Mouse (Mus musculus) CH12.LX (cell line): ENCODE results near the gene Ly6g6c. TPM values are rescaled to one million over a fixed set of nuclear protein-coding genes. Genes with fewer than 3 reads are reported as not detected.

Experiments used
- DNase-seq: peaks from one replicate; pipeline ENCODE4 v3.0.0-alpha.2; 2013; ENCODE audit errors: extremely low read depth
- H3K27ac ChIP-seq: 2 replicates; pipeline ENCODE4 v1.5.1; 2012; ENCODE audit warnings: low read depth, mild to moderate bottlenecking, control low read depth, moderate library complexity; ENCODE audit not compliant: insufficient read depth
- H3K27me3 ChIP-seq: replicated peaks from 2 replicates; pipeline ENCODE3; 2012; ENCODE audit warnings: inconsistent platforms
- H3K36me3 ChIP-seq, 2 experiments: replicated peaks in 1 of 2; 2 replicates each; pipeline versions ENCODE3 to v1.6.1; 2012; ENCODE audit warnings: inconsistent platforms in 1 of 2, low read length in 1 of 2, mild to moderate bottlenecking in 1 of 2, mixed read lengths in 1 of 2, moderate library complexity in 1 of 2; ENCODE audit not compliant: control insufficient read depth in 1 of 2, insufficient read depth in 1 of 2
- H3K4me1 ChIP-seq, 2 experiments: 2 replicates each; pipeline ENCODE4 v1.6.1; 2012; ENCODE audit warnings: inconsistent platforms in 1 of 2, moderate library complexity in 1 of 2; ENCODE audit not compliant: insufficient read depth in 2 of 2, control insufficient read depth in 1 of 2
- H3K4me2 ChIP-seq: 2 replicates; pipeline ENCODE4 v1.6.1; 2012; ENCODE audit warnings: low read depth, mild to moderate bottlenecking, control low read depth; ENCODE audit not compliant: poor library complexity, insufficient read depth, severe bottlenecking
- H3K4me3 ChIP-seq, 3 experiments: fragments of 150-350 bp in 1 of 3; sonication (generic) in 1 of 3; replicated peaks in 1 of 3; 2 replicates each; pipeline versions ENCODE3 to v1.5.1; 2011 to 2012; ENCODE audit warnings: low read depth in 2 of 3, low read length in 2 of 3, mild to moderate bottlenecking in 2 of 3, moderate library complexity in 2 of 3, control low read depth in 1 of 3, improper control_type of control experiment in 1 of 3, inconsistent platforms in 1 of 3, mixed read lengths in 1 of 3; ENCODE audit not compliant: poor library complexity in 1 of 3
- H3K79me2 ChIP-seq: replicated peaks from 2 replicates; pipeline ENCODE4 v1.6.1; 2012; ENCODE audit warnings: mild to moderate bottlenecking, moderate library complexity; ENCODE audit not compliant: control insufficient read depth, poor library complexity, insufficient read depth, severe bottlenecking; ENCODE audit errors: extremely low read depth
- H3K9ac ChIP-seq: 2 replicates; pipeline ENCODE4 v1.6.1; 2012; ENCODE audit warnings: low read depth, mild to moderate bottlenecking, control low read depth, moderate library complexity; ENCODE audit not compliant: insufficient read depth
- H3K9me3 ChIP-seq: replicated peaks from 2 replicates; pipeline ENCODE3; 2012; ENCODE audit warnings: low read length, inconsistent platforms, mixed read lengths
- CHD1 ChIP-seq: IDR thresholded peaks from 2 replicates; pipeline ENCODE4 v1.6.1; 2012; ENCODE audit warnings: low read depth, low read length, improper control_type of control experiment, inconsistent platforms
- CTCF ChIP-seq, 2 experiments: IDR thresholded peaks in 1 of 2; conservative IDR thresholded peaks in 1 of 2; 2 replicates each; pipeline ENCODE4 v1.5.1; 2011 to 2012; ENCODE audit warnings: low read depth in 2 of 2, low read length in 2 of 2, improper control_type of control experiment in 1 of 2, inconsistent platforms in 1 of 2, mild to moderate bottlenecking in 1 of 2, moderate library complexity in 1 of 2
- EP300 ChIP-seq: IDR thresholded peaks from 2 replicates; pipeline ENCODE4 v1.6.1; 2011; ENCODE audit warnings: low read length, improper control_type of control experiment
- ETS1 ChIP-seq: conservative IDR thresholded peaks from 2 replicates; pipeline ENCODE4 v1.6.1; 2012; ENCODE audit warnings: low read depth, mild to moderate bottlenecking, inconsistent platforms, low read length, improper control_type of control experiment, moderate library complexity
- MAZ ChIP-seq: IDR thresholded peaks from 2 replicates; pipeline ENCODE4 v1.6.1; 2012; ENCODE audit warnings: low read depth, mild to moderate bottlenecking, inconsistent platforms, low read length, improper control_type of control experiment, moderate library complexity
- MEF2A ChIP-seq: IDR thresholded peaks from 2 replicates; pipeline ENCODE4 v1.6.1; 2014; ENCODE audit warnings: low read depth, mild to moderate bottlenecking, inconsistent platforms, low read length, improper control_type of control experiment, borderline replicate concordance
- NELFE ChIP-seq: IDR thresholded peaks from 2 replicates; pipeline ENCODE4 v1.6.1; 2011; ENCODE audit warnings: low read depth, low read length, improper control_type of control experiment
- RAD21 ChIP-seq: IDR thresholded peaks from 2 replicates; pipeline ENCODE4 v1.6.1; 2011; ENCODE audit warnings: low read depth, mild to moderate bottlenecking, low read length, improper control_type of control experiment, moderate library complexity
- RCOR1 ChIP-seq: conservative IDR thresholded peaks from 2 replicates; pipeline ENCODE4 v1.6.1; 2012; ENCODE audit warnings: low read depth, mild to moderate bottlenecking, inconsistent platforms, low read length, improper control_type of control experiment
- SIN3A ChIP-seq: IDR thresholded peaks from 2 replicates; pipeline ENCODE4 v1.6.1; 2012; ENCODE audit warnings: low read length, improper control_type of control experiment, inconsistent platforms
- SMC3 ChIP-seq: IDR thresholded peaks from 2 replicates; pipeline ENCODE4 v1.6.1; 2011; ENCODE audit warnings: low read depth, low read length, improper control_type of control experiment
- USF1 ChIP-seq: IDR thresholded peaks from 2 replicates; pipeline ENCODE4 v1.6.1; 2014; ENCODE audit warnings: low read depth, mild to moderate bottlenecking, inconsistent platforms, low read length, improper control_type of control experiment
- USF2 ChIP-seq: conservative IDR thresholded peaks from 2 replicates; pipeline ENCODE4 v1.6.1; 2011; ENCODE audit warnings: low read depth, low read length, improper control_type of control experiment
- dilution Hi-C: fragments of 300-500 bp; cut with MboI; formaldehyde crosslinking; loops from 2 replicates; pipeline ENCODE4 v1.14.3; 2020; ENCODE audit warnings: low sequenced_read_pairs; ENCODE audit not compliant: extremely low pct_unique_long_range_greater_than_20kb, extremely low pct_ligation_motif_present
- in situ Hi-C: fragments of 300-500 bp; cut with MboI; formaldehyde crosslinking; loops from 3 replicates; pipeline ENCODE4 v1.14.3; 2019; ENCODE audit warnings: low sequenced_read_pairs, low pct_ligation_motif_present, low pct_unique_long_range_greater_than_20kb, mixed read lengths
- polyA plus RNA-seq: library from polyadenylated mRNA; unstranded; fragments of >175 nt; gene quantifications from 2 replicates; pipeline ENCODE4 v1.2.1, GENCODE M21; 2012; ENCODE audit warnings: low read depth; ENCODE audit not compliant: insufficient read length
- total RNA-seq, 2 experiments: library from RNA; depleted of rRNA; stranded (reverse); fragments of 300-350 nt in 1 of 2; fragments of >200 nt in 1 of 2; gene quantifications; 2 replicates each; pipeline ENCODE4 v1.2.3; 2012 to 2014

Ly6g6c gene
- total and polyA plus RNA-seq, 3 experiments: 0.30 TPM; not detected in 2

DNA sequence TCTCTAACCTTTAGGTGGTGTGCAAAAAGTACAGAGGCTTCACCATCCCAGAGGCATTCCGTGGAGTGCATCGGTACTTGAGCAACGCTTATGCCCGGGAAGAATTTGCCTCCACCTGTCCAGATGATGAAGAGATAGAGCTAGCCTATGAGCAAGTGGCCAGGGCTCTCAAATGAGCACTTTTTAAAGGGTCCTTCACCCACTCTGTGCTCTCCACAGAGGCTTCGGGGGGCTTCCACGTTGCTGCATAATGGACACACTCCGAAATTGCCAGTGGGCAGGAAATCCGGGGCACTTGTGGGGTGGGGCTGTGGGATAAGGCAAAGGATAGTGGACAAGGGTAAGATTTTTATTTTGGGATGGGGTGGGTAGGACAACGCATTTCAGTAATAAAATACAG, 6.9 kb upstream of the Ly6g6c start:
- dilution Hi-C loops: no loop called here
- no peaks in the 10 kb centered on the region for H3K27me3 ChIP-seq
- peaks cover 2 to 7% of the 10 kb centered on the region in 2 experiments; a peak in 3 of 4 replicates for H3K4me1 ChIP-seq
- H3K79me2 ChIP-seq: peaks cover 7% of the 10 kb centered on the region; the same call in 1 of the 2 replicates
- H3K9me3 ChIP-seq: peaks cover 7% of the 10 kb centered on the region
- H3K36me3 ChIP-seq: peaks cover 65 to 91% of the 10 kb centered on the region in 2 experiments
- in situ Hi-C loops: no loop called here
- TF ChIP-seq MEF2A (no peak), USF2 (no peak), RCOR1 (no peak), RAD21 (no peak), SIN3A (no peak), USF1 (no peak), EP300 (no peak), MAZ (no peak)
- TF ChIP-seq, all 38 proteins: peak for 0
- no peak for DNase-seq
- Histone ChIP-seq H3K4me3 (no peak overlapping the region), H3K4me2 (no peak overlapping the region), H3K9ac (no peak overlapping the region), H3K27ac (no peak overlapping the region)

DNA sequence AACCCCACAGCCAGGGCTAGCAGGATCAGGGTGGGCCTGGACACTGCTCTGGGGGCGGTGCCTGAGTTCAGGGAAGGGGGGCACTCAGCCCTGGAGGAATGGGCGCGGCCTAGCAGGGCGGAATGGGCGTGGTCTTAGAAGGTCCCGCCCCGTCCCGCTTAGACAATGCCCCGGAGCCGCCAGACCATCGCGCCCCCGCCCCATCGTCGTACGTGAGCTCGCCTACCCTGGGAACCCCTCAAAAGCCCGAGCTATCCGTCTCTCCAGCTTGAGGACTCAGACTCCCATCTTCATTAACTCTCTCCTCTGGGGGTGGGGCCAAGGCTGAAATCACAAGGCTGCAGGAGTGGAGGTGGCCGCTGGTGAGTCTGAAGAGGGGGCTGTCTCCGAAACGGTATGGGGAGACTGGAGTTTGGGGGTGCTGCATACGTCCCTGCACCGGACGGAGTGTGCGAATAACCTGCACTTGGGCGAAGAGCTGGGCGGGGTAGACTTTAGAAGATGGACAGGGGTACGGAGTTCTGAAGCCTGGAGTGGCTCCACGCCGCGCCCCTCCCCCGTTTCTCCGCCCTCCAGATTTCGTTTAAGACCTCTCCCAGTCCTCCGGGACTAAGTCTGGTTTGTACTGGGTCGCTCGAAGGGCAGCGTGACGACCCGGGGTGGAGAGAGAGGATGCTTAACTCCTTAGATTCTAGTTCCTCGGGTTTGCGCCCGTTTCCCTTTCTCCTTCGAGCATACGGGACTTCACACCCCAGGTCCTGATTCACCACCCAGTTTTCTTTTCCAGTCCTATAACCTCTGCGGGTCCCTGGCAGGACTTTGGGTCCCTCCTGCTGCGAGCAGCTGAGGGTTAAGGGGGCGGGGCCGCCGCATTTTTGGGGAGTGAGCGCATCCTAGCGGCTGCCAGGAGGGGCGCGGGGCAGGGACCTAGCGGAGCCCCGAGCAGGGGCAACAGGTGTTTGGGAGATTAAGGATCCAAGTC, 6.0 kb upstream of the Ly6g6c start, which contains the start of gene Ddah2:
TSS of gene Ddah2 (plus strand) at position 125 of the 982 bp plus-strand sequence.
- H3K9me3 ChIP-seq: peaks cover 2% of the 10 kb centered on the region
- in situ Hi-C loops: no loop called here
- peak; percentile 57 for DNase-seq

More for the DNA sequence above, 6.0 kb upstream of the Ly6g6c start, which contains the start of gene Ddah2:
- dilution Hi-C loops: no loop called here
- Histone ChIP-seq H3K4me3 (no peak within 1 kb of the TSS), H3K9ac (no peak within 1 kb of the TSS), H3K4me2 (no peak within 1 kb of the TSS), H3K36me3 (peaks cover 58 to 87% of the 10 kb centered on the region in 2 experiments), H3K27me3 (no peaks in the 10 kb centered on the region), H3K27ac (no peak within 1 kb of the TSS), H3K4me1 (peaks cover 2 to 7% of the 10 kb centered on the region in 2 experiments; a peak in 3 of 4 replicates), H3K79me2 (0 out of 2 replicates have a peak, but pooled peaks cover 2% of the 10 kb centered on the region)
- TF ChIP-seq CTCF (conservative IDR thresholded peaks at IDR 0.05 in 1 of 2, IDR thresholded peaks at IDR 0.05 in 1 of 2; ENCODE audit: low read depth in 2 of 2, low read length in 2 of 2): peak in 1 of 2 experiments; percentile 65; a peak in 2 of 4 replicates
- TF ChIP-seq MAZ: 0 out of 2 replicates have a peak, but pooled peaks have one; percentile 28
- TF ChIP-seq SMC3: peak; percentile 70
- TF ChIP-seq ETS1: no peak
- TF ChIP-seq NELFE: no peak
- TF ChIP-seq RAD21: peak; percentile 62
- TF ChIP-seq CHD1: no peak
